Mouse (Mus musculus) CD4-positive helper T cell, adult 2 months (primary cell): Measurements from ENCODE around the gene Vps26b.

Experiments used
- DNase-seq: peaks from one replicate; pipeline ENCODE4 v3.0.0-alpha.2; 2012; ENCODE audit warnings: low read depth, missing footprints, low spot score

The Vps26b gene

GRCm38 (mm10) chr9:27029828-27030762 is at the start of gene Vps26b, which contains the start of gene Ncapd3:
Gene Vps26b, minus strand, starts transcription at chr9:27030065.
Gene Ncapd3, plus strand, starts transcription at chr9:27030175.
- peak; percentile 97 for DNase-seq

GRCm38 (mm10) chr9:27075812-27076211 is 45.9 kb upstream of the Vps26b start:
- no peak for DNase-seq

GRCm38 (mm10) chr9:27074677-27075076 is 44.8 kb upstream of the Vps26b start:
- no peak for DNase-seq

- peak; percentile 3 for DNase-seq
Observed at GRCm38 (mm10) chr9:27070895-27071294, 41.0 kb upstream of the Vps26b start.

GRCm38 (mm10) chr9:27058341-27058740 is 28.5 kb upstream of the Vps26b start:
- DNase-seq = no peak

GRCm38 (mm10) chr9:27049492-27049891 is 19.6 kb upstream of the Vps26b start:
- no peak for DNase-seq

- peak; percentile 52 for DNase-seq
Observed at GRCm38 (mm10) chr9:27043892-27044291, 14.0 kb upstream of the Vps26b start.

- no peak for DNase-seq
Observed at GRCm38 (mm10) chr9:27030763-27031100, 867 bp upstream of the Vps26b start.

GRCm38 (mm10) chr9:27029022-27029827 is 640 bp downstream of the Vps26b start:
- peak; percentile 77 for DNase-seq

- no peak for DNase-seq
Observed at GRCm38 (mm10) chr9:27026708-27027107, 3.2 kb downstream of the Vps26b start.

GRCm38 (mm10) chr9:27023681-27024080 is 6.2 kb downstream of the Vps26b start:
- DNase-seq = peak; percentile 40

- no peak for DNase-seq
Observed at GRCm38 (mm10) chr9:27018961-27019360, 10.9 kb downstream of the Vps26b start.

- DNase-seq = no peak
Observed at GRCm38 (mm10) chr9:27011572-27011971, 18.3 kb downstream of the Vps26b start.

GRCm38 (mm10) chr9:27009231-27009630 is 20.6 kb downstream of the Vps26b start:
- no peak for DNase-seq

- DNase-seq = no peak
Observed at GRCm38 (mm10) chr9:27006866-27007265, 23.0 kb downstream of the Vps26b start.

GRCm38 (mm10) chr9:27005933-27006332 is 23.9 kb downstream of the Vps26b start:
- DNase-seq = no peak

GRCm38 (mm10) chr9:27005231-27005630 is 24.6 kb downstream of the Vps26b start:
- no peak for DNase-seq

GRCm38 (mm10) chr9:26999461-27000395 is 30.1 kb downstream of the Vps26b start, which contains the start of the genes Acad8 and Thyn1:
Gene Acad8, minus strand, starts transcription at chr9:26999566.
Gene Thyn1, plus strand, starts transcription at chr9:26999710.
- peak; percentile 94 for DNase-seq

- no peak for DNase-seq
Observed at GRCm38 (mm10) chr9:26998669-26999460, 31.0 kb downstream of the Vps26b start.

- DNase-seq = no peak
Observed at GRCm38 (mm10) chr9:26997501-26997900, 32.4 kb downstream of the Vps26b start.
